Mouse (Mus musculus): ENCODE data around the gene Myo1d. TPM values are rescaled to one million over a fixed set of nuclear protein-coding genes. Genes with fewer than 3 reads are reported as not detected.

The Myo1d gene
- total and polyA plus RNA-seq, 3 experiments, result 15.9 to 81.1 (median 41.7) TPM

DNA sequence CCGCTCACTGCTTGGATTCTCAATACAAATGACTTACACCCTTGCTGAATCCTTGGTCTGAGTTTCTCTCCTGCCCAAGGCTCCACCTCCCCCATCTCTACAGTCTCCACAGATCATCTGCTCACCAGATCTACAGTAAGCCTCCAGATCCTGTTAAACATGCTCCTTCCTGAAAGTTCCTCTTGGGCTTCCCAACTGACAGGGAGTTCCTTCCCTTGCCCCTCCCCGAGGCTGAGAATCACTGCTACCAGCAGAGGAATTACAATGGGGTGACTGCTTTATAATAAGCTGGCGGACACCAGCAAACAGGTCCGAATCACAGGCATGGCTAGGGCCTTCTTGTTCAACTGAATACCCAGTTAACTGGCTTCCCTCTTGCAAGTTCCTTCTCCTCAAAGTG, 256.4 kb downstream of the Myo1d start:
- Histone ChIP-seq H3K4me3 (ENCODE audit: control insufficient read depth in 1 of 2, insufficient read depth in 1 of 2, low read depth in 2 of 2, low read length in 2 of 2) (no peak overlapping the region), H3K36me3 (ENCODE audit: control insufficient read depth in 1 of 2, insufficient read depth in 2 of 2, low read length in 2 of 2) (peaks cover 0 to 18% of the 10 kb centered on the region in 2 experiments; a peak in 2 of 4 replicates), H3K4me1 (ENCODE audit: control insufficient read depth in 1 of 2, insufficient read depth in 2 of 2, low read length in 2 of 2) (peaks cover 15 to 20% of the 10 kb centered on the region in 2 experiments), H3K27ac (ENCODE audit: control insufficient read depth, low read depth, low read length) (no peak overlapping the region; the same call in 1 of the 2 replicates), H3K27me3 (ENCODE audit: control insufficient read depth in 1 of 2, insufficient read depth in 2 of 2, low read length in 2 of 2) (no peaks in the 10 kb centered on the region), H3K9ac (ENCODE audit: control insufficient read depth, low read depth, low read length, poor library complexity, severe bottlenecking) (no peak overlapping the region), H3K9me3 (replicated peaks; ENCODE audit: insufficient read depth, low read length) (no peaks in the 10 kb centered on the region), H3K79me2 (ENCODE audit: control insufficient read depth, insufficient read depth, low read length, poor library complexity) (no peaks in the 10 kb centered on the region)
- no peak for TF ChIP-seq CHD1 (IDR thresholded peaks at IDR 0.05; ENCODE audit: low read depth, low read length)
- no peak for TF ChIP-seq CTCF (IDR thresholded peaks at IDR 0.05 in 2 of 3, conservative IDR thresholded peaks at IDR 0.05 in 1 of 3; ENCODE audit: control insufficient read depth in 1 of 3, insufficient read depth in 1 of 3, low read depth in 2 of 3, low read length in 3 of 3, poor library complexity in 1 of 3, severe bottlenecking in 1 of 3)
- TF ChIP-seq MYC (IDR thresholded peaks at IDR 0.05; ENCODE audit: low read depth, low read length), result no peak
- TF ChIP-seq POLR2AphosphoS2 (IDR thresholded peaks at IDR 0.05; ENCODE audit: low read length), result no peak
- no peak for TF ChIP-seq BHLHE40 (IDR thresholded peaks at IDR 0.05; ENCODE audit: borderline replicate concordance, low read depth, low read length)
- no peak for TF ChIP-seq JUND (IDR thresholded peaks at IDR 0.05; ENCODE audit: low read depth, low read length)
- peak; percentile 16 for DNase-seq (ENCODE audit: low read depth, low spot score)

DNA sequence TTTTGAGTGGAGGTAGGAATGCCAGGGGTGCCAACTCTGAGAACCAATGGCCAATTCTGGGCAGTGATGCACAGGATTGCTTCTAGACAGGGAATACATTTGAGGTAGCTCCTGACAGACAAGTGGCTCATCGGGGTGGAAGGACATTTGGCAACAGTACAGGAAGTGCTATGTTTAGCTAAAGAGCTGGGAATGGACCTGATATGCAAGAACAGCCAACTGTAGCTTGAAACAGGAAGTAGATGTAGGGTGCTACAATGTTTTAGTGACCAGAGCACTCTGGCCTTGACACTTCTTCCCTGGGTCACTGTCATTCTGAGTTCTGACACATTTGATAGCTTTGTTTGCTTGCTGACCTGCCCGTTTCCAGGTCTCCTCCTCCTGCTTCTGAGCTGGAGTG, 257.0 kb downstream of the Myo1d start:
- H3K36me3 ChIP-seq (ENCODE audit: control insufficient read depth in 1 of 2, insufficient read depth in 2 of 2, low read length in 2 of 2), result peaks cover 0 to 18% of the 10 kb centered on the region in 2 experiments; a peak in 2 of 4 replicates
- no peak overlapping the region for H3K4me3 ChIP-seq (ENCODE audit: control insufficient read depth in 1 of 2, insufficient read depth in 1 of 2, low read depth in 2 of 2, low read length in 2 of 2)
- peak; percentile 58 for DNase-seq (ENCODE audit: low read depth, low spot score)
- peaks cover 15 to 20% of the 10 kb centered on the region in 2 experiments for H3K4me1 ChIP-seq (ENCODE audit: control insufficient read depth in 1 of 2, insufficient read depth in 2 of 2, low read length in 2 of 2)
- H3K79me2 ChIP-seq (ENCODE audit: control insufficient read depth, insufficient read depth, low read length, poor library complexity), result no peaks in the 10 kb centered on the region
- no peaks in the 10 kb centered on the region for H3K27me3 ChIP-seq (ENCODE audit: control insufficient read depth in 1 of 2, insufficient read depth in 2 of 2, low read length in 2 of 2)
- H3K9me3 ChIP-seq (replicated peaks; ENCODE audit: insufficient read depth, low read length), result no peaks in the 10 kb centered on the region
- no peak overlapping the region; the same call in 1 of the 2 replicates for H3K27ac ChIP-seq (ENCODE audit: control insufficient read depth, low read depth, low read length)
- no peak overlapping the region for H3K9ac ChIP-seq (ENCODE audit: control insufficient read depth, low read depth, low read length, poor library complexity, severe bottlenecking)
- TF ChIP-seq EP300 (IDR thresholded peaks at IDR 0.05; ENCODE audit: low read depth in 1 of 2, low read length in 2 of 2) (peak; percentile 22 to 37; a peak in 2 of 4 replicates), RCOR1 (IDR thresholded peaks at IDR 0.05; ENCODE audit: low read depth, low read length) (no peak), JUND (IDR thresholded peaks at IDR 0.05; ENCODE audit: low read depth, low read length) (no peak), NELFE (IDR thresholded peaks at IDR 0.05; ENCODE audit: low read depth, low read length) (no peak)

DNA sequence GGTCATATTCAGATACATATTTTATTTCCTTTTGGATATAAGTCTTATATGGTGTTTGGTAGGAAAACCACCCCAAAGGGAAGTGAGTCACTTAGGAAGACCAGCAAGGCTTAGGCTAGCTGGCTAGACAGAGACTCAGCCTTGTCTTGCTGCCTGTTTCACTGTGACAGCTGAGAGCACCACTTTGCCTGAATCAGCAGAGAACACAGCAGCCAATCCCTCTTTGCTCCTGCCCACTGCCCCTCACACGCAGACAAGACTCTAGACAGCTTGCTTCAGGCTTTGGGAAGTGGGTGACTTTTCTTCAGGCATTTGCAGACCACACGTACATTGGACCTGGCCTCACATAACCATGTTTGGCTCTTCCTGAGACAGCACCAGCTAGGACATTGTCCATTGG, 258.7 kb downstream of the Myo1d start:
- DNase-seq (ENCODE audit: low read depth, low spot score), result no peak
- Histone ChIP-seq H3K79me2 (ENCODE audit: control insufficient read depth, insufficient read depth, low read length, poor library complexity) (no peaks in the 10 kb centered on the region), H3K9me3 (replicated peaks; ENCODE audit: insufficient read depth, low read length) (no peaks in the 10 kb centered on the region), H3K4me3 (ENCODE audit: control insufficient read depth in 1 of 2, insufficient read depth in 1 of 2, low read depth in 2 of 2, low read length in 2 of 2) (no peak overlapping the region), H3K27ac (ENCODE audit: control insufficient read depth, low read depth, low read length) (no peak overlapping the region), H3K27me3 (ENCODE audit: control insufficient read depth in 1 of 2, insufficient read depth in 2 of 2, low read length in 2 of 2) (no peaks in the 10 kb centered on the region), H3K9ac (ENCODE audit: control insufficient read depth, low read depth, low read length, poor library complexity, severe bottlenecking) (no peak overlapping the region), H3K4me1 (ENCODE audit: control insufficient read depth in 1 of 2, insufficient read depth in 2 of 2, low read length in 2 of 2) (peaks cover 15 to 20% of the 10 kb centered on the region in 2 experiments), H3K36me3 (ENCODE audit: control insufficient read depth in 1 of 2, insufficient read depth in 2 of 2, low read length in 2 of 2) (peaks cover 0 to 18% of the 10 kb centered on the region in 2 experiments; a peak in 2 of 4 replicates)
- TF ChIP-seq KAT2A (conservative IDR thresholded peaks at IDR 0.05; ENCODE audit: low read depth, low read length) (no peak), MAZ (IDR thresholded peaks at IDR 0.05; ENCODE audit: low read depth, low read length) (no peak), POLR2A (IDR thresholded peaks at IDR 0.05; ENCODE audit: control insufficient read depth in 1 of 2, insufficient read depth in 1 of 2, low read depth in 1 of 2, low read length in 2 of 2, poor library complexity in 1 of 2) (no peak), SIN3A (IDR thresholded peaks at IDR 0.05; ENCODE audit: low read length) (no peak), CTCF (IDR thresholded peaks at IDR 0.05 in 2 of 3, conservative IDR thresholded peaks at IDR 0.05 in 1 of 3; ENCODE audit: control insufficient read depth in 1 of 3, insufficient read depth in 1 of 3, low read depth in 2 of 3, low read length in 3 of 3, poor library complexity in 1 of 3, severe bottlenecking in 1 of 3) (no peak), MXI1 (IDR thresholded peaks at IDR 0.05; ENCODE audit: low read depth, low read length) (no peak), NRF1 (IDR thresholded peaks at IDR 0.05; ENCODE audit: insufficient read depth, low read depth, low read length, poor library complexity, severe bottlenecking) (no peak), NELFE (IDR thresholded peaks at IDR 0.05; ENCODE audit: low read depth, low read length) (no peak), MYB (IDR thresholded peaks at IDR 0.05; ENCODE audit: low read depth, low read length) (no peak), UBTF (IDR thresholded peaks at IDR 0.05; ENCODE audit: borderline replicate concordance, insufficient read depth, low read depth, low read length) (no peak), HCFC1 (IDR thresholded peaks at IDR 0.05; ENCODE audit: low read depth, low read length) (no peak), MAX (IDR thresholded peaks at IDR 0.05; ENCODE audit: low read length) (no peak), EP300 (IDR thresholded peaks at IDR 0.05; ENCODE audit: low read depth in 1 of 2, low read length in 2 of 2) (no peak), TCF12 (IDR thresholded peaks at IDR 0.05; ENCODE audit: low read depth, low read length) (no peak), MYC (IDR thresholded peaks at IDR 0.05; ENCODE audit: low read depth, low read length) (no peak), BHLHE40 (IDR thresholded peaks at IDR 0.05; ENCODE audit: borderline replicate concordance, low read depth, low read length) (no peak), MAFK (IDR thresholded peaks at IDR 0.05; ENCODE audit: borderline replicate concordance, low read depth, low read length) (no peak), CHD1 (IDR thresholded peaks at IDR 0.05; ENCODE audit: low read depth, low read length) (no peak), ETS1 (IDR thresholded peaks at IDR 0.05; ENCODE audit: low read depth, low read length) (no peak)

All from MEL (cell line).